Mouse (Mus musculus) cerebellum, adult 2 months (tissue): ENCODE data around the gene Srrt. TPM values are rescaled to one million over a fixed set of nuclear protein-coding genes. Genes with fewer than 3 reads are reported as not detected.

ENCODE experiments used
- DNase-seq, 2 experiments: peaks; one replicate each; pipeline ENCODE4 v3.0.0; 2021
- H3K27ac ChIP-seq: fragments of 200-500 bp; 2 replicates; pipeline ENCODE4 v1.5.1; 2012; ENCODE audit warnings: low read length, control low read depth, inconsistent platforms; ENCODE audit not compliant: insufficient read depth
- H3K27me3 ChIP-seq: fragments of 200-500 bp; 2 replicates; pipeline ENCODE4 v1.6.1; 2012; ENCODE audit warnings: inconsistent platforms, mild to moderate bottlenecking, low read length, moderate library complexity; ENCODE audit not compliant: control insufficient read depth, insufficient read depth
- H3K4me1 ChIP-seq: fragments of 200-500 bp; 2 replicates; pipeline ENCODE4 v1.6.1; 2011; ENCODE audit warnings: low read length; ENCODE audit not compliant: control insufficient read depth, insufficient read depth
- H3K4me3 ChIP-seq: fragments of 200-500 bp; replicated peaks from 2 replicates; pipeline ENCODE3; 2011; ENCODE audit warnings: mild to moderate bottlenecking, low read depth, low read length, control low read depth; ENCODE audit not compliant: insufficient read depth
- CTCF ChIP-seq: fragments of 200-500 bp; IDR thresholded peaks from 2 replicates; pipeline ENCODE4 v1.5.1; 2011; ENCODE audit warnings: low read depth, mild to moderate bottlenecking, control low read depth, low read length, moderate library complexity, borderline replicate concordance; ENCODE audit not compliant: insufficient read depth
- POLR2A ChIP-seq: fragments of 200-500 bp; IDR thresholded peaks from 2 replicates; pipeline ENCODE4 v1.6.1; 2011; ENCODE audit warnings: low read length, control low read depth, borderline replicate concordance; ENCODE audit not compliant: insufficient read depth
- WGBS: fragments of 180-500 bp; shearing (Covaris S2); methylation state at CpG from one replicate; pipeline ENCODE4 v1.1.7; 2018; 5-methylcytosine and 5-hydroxymethylcytosine counted together
- polyA plus RNA-seq: library from polyadenylated mRNA; depleted of rRNA; stranded (reverse); fragments of >200 nt; gene quantifications from 2 replicates; pipeline ENCODE4 v1.2.3, GENCODE M21; 2012

The Srrt gene
- polyA plus RNA-seq, 1 experiment: 224 TPM

DNA sequence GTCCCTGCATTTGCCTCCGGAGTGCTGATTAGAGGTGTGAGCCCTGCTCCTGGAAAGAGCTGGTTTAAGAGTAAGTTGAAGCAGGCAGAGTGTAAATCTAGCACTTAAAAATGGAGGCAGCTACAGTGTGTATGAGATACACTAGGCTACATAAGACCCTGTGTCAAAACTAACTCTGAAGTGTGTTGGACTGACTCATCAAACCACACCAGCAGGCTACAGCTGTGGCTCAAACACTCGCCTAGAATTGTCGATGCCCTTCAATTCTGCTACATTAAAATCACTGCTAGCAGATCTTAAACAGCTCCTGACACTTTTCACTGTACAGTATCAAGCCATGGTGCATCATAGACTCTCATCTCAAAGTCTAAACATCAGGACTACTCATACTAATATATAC lies 3.3 kb downstream of the Srrt start:
- no peak for TF ChIP-seq POLR2A
- TF ChIP-seq CTCF: no peak
- 60% methylated on average over 3 of the region's 3 CpGs for WGBS
- DNase-seq: no peak
- Histone ChIP-seq H3K4me1 (peaks cover 3% of the 10 kb centered on the region; the same call in 1 of the 2 replicates), H3K27me3 (no peaks in the 10 kb centered on the region), H3K4me3 (no peak overlapping the region), H3K27ac (no peak overlapping the region)

DNA sequence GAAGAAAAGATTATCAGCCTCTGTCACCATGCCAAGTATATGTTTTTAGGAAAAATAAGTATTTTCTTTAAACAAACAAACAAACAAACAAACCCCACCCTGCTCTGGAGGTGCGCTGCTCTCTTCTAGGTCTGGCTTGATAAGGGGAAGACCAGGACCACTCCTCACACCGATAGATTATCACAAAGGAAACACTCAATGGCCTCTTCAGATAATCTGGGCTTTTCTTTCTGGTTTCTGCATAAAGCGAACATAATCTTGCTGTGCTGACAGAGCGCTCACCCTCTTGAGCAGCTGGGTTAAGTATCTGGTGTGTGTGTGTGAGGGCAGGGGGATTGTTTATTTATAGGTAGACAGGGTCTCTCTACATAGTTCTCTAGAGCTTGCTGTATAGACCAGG lies 3.9 kb downstream of the Srrt start:
- Histone ChIP-seq H3K27ac (no peak overlapping the region), H3K4me1 (peaks cover 3% of the 10 kb centered on the region; the same call in 1 of the 2 replicates), H3K4me3 (no peak overlapping the region), H3K27me3 (no peaks in the 10 kb centered on the region)
- DNase-seq: no peak
- TF ChIP-seq CTCF (no peak), POLR2A (no peak)
- 88% methylated on average over 4 of the region's 4 CpGs for WGBS

- Histone ChIP-seq H3K27ac (no peak overlapping the region), H3K27me3 (no peaks in the 10 kb centered on the region), H3K4me3 (no peak overlapping the region), H3K4me1 (peaks cover 3% of the 10 kb centered on the region; the same call in 1 of the 2 replicates)
- no peak for DNase-seq
- TF ChIP-seq POLR2A (no peak), CTCF (no peak)
- WGBS: 25% methylated on average over 21 of the region's 21 CpGs
Observed at GRCm38 (mm10) chr5:137301253-137301652, 6.2 kb downstream of the Srrt start.

GRCm38 (mm10) chr5:137299240-137299639 lies 8.2 kb downstream of the Srrt start:
- Histone ChIP-seq H3K27ac (no peak overlapping the region), H3K27me3 (no peaks in the 10 kb centered on the region), H3K4me1 (no peaks in the 10 kb centered on the region), H3K4me3 (no peak overlapping the region)
- TF ChIP-seq CTCF (no peak), POLR2A (no peak)
- WGBS: 79% methylated on average over 7 of the region's 7 CpGs
- DNase-seq: no peak

DNA sequence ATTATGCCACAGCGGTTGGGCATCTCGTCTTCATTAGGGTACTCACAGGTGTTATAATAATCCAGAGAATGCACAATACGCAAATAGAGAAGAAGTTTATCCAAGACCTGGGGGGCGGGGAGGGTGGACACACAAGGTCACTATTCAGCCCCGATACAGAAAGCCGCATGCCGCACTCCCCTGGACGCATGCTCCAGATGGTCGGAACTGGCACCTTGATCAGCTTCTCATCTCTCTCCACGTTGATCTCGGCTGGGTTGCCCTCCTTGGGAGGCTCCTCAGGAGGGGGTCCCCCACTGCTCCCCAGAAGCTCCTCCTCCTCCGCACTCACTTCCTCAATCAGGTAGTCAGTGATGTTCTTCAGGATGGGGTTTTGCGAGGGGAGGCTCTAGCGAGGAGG lies 10.3 kb downstream of the Srrt start:
- DNase-seq: no peak
- H3K27me3 ChIP-seq: no peaks in the 10 kb centered on the region
- H3K27ac ChIP-seq: no peak overlapping the region
- H3K4me3 ChIP-seq: no peak overlapping the region
- WGBS: 75% methylated on average over 14 of the region's 14 CpGs
- TF ChIP-seq POLR2A (no peak), CTCF (no peak)
- no peaks in the 10 kb centered on the region; the same call in 1 of the 2 replicates for H3K4me1 ChIP-seq

- Histone ChIP-seq H3K27ac (no peak overlapping the region), H3K4me3 (no peak overlapping the region), H3K4me1 (peaks cover 3% of the 10 kb centered on the region; the same call in 1 of the 2 replicates), H3K27me3 (no peaks in the 10 kb centered on the region)
- TF ChIP-seq POLR2A (no peak), CTCF (no peak)
- 60% methylated on average over 15 of the region's 15 CpGs for WGBS
- DNase-seq: no peak
Observed at GRCm38 (mm10) chr5:137295712-137296111, 11.8 kb downstream of the Srrt start.

- peak overlapping the region; percentile 81; the same call in 1 of the 2 replicates for H3K27ac ChIP-seq
- 74% methylated on average over 9 of the region's 9 CpGs for WGBS
- H3K27me3 ChIP-seq: no peaks in the 10 kb centered on the region
- no peak for DNase-seq
- TF ChIP-seq CTCF (no peak), POLR2A (no peak)
- H3K4me1 ChIP-seq: peaks cover 6% of the 10 kb centered on the region; the same call in 1 of the 2 replicates
- H3K4me3 ChIP-seq: peak overlapping the region; percentile 92
Observed at GRCm38 (mm10) chr5:137295296-137295695, 12.2 kb downstream of the Srrt start.

DNA sequence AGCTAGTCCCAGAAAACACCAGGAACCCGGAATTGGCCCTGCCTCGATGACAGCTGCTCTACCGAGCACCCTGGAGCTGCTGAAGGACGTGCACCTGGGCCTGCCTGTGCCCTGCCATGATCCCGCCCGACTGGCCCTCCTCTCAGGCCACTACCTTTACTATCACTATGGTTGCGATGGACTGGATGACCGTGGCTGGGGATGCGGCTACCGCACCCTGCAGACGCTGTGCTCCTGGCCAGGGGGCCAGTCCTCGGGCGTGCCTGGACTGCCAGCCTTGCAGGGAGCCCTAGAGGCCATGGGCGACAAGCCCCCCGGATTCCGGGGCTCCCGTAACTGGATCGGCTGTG lies 12.8 kb downstream of the Srrt start:
- under 1% methylated on average over 18 of the region's 18 CpGs for WGBS
- H3K27me3 ChIP-seq: no peaks in the 10 kb centered on the region
- H3K27ac ChIP-seq: peak overlapping the region; percentile 81
- peak overlapping the region; percentile 92 for H3K4me3 ChIP-seq
- DNase-seq: no peak
- H3K4me1 ChIP-seq: peaks cover 6% of the 10 kb centered on the region; the same call in 1 of the 2 replicates
- no peak for TF ChIP-seq CTCF
- no peak for TF ChIP-seq POLR2A
